In the genomic region with DNA sequence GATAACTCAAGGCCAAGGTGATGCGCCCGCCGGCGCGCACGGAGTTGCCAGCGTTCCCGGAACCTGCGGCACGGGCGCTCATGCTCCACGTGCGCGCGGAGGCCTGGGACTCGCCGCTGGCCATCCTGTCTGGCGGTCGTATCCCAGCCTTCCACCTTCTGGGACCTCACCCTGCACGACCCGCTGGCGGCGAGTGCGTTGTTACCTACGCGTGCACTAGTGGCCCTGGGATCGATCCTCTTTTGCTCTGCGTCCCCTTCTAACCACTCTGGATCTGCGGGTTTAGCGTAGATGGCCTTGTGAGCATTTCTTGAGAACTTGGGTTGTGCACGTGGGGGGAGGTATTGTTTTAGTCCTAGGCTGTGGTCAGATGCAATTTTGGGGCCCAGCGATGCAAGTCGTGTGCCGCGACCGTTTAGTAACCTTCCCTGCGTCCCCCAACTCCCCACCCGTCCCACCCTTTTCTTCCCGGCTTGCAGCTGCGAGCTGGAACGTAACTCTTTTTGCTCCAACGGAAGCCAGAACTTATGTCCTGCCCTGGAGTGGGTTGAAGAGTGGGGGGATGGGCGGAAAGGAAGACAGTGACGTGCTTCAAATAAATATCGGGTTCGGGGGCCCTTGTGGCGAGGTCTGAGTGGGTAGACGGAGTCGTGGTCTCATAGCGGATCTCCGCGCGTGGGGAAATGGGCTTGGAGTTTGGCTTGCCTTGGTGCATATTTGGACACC, we compare ENCODE assay signal across 8 mouse cellular contexts. TPM values are rescaled to one million over a fixed set of nuclear protein-coding genes. Genes with fewer than 3 reads are reported as not detected.
DNase-seq lines count a peak whose midpoint lies in the region; ATAC-seq and TF ChIP-seq lines count a peak whose summit lies in the region.

No protein-coding gene starts in this region.

- H3K36me3 ChIP-seq in kidney, embryonic 14.5 days (ENCODE audit: control insufficient read depth, insufficient read depth, low read length), result peaks cover 29% of the 10 kb centered on the region
- no peaks in the 10 kb centered on the region for H3K36me3 ChIP-seq in forebrain, embryonic 11.5 days (ENCODE audit: control insufficient read depth, insufficient read depth, low read length)
- H3K36me3 ChIP-seq in hindbrain, postnatal 0 days (ENCODE audit: insufficient read depth, low read length), result no peaks in the 10 kb centered on the region
- peaks cover 25% of the 10 kb centered on the region for H3K36me3 ChIP-seq in lung, embryonic 15.5 days

- peaks cover 23% of the 10 kb centered on the region for H3K4me1 ChIP-seq in kidney, embryonic 14.5 days (ENCODE audit: control insufficient read depth, insufficient read depth, low read length)
- peaks cover 10% of the 10 kb centered on the region; the same call in 1 of the 2 replicates for H3K4me1 ChIP-seq in forebrain, embryonic 11.5 days (replicated peaks; ENCODE audit: control insufficient read depth, insufficient read depth, low read length)
- H3K4me1 ChIP-seq in hindbrain, postnatal 0 days (ENCODE audit: insufficient read depth, low read length), result peaks cover 12% of the 10 kb centered on the region; the same call in 1 of the 2 replicates
- peaks cover 33% of the 10 kb centered on the region for H3K4me1 ChIP-seq in lung, embryonic 15.5 days

- H3K4me3 ChIP-seq in kidney, embryonic 14.5 days (ENCODE audit: low read length), result peak overlapping the region; percentile 89
- peak overlapping the region; percentile 81 for H3K4me3 ChIP-seq in forebrain, embryonic 11.5 days (ENCODE audit: low read depth, low read length)
- peak overlapping the region; percentile 77 for H3K4me3 ChIP-seq in hindbrain, postnatal 0 days (ENCODE audit: low read length)
- peak overlapping the region; percentile 69 for H3K4me3 ChIP-seq in lung, embryonic 15.5 days

- under 1% methylated on average over 53 of the region's 53 CpGs for WGBS in kidney, embryonic 14.5 days
- under 1% methylated on average over 53 of the region's 53 CpGs for WGBS in forebrain, embryonic 11.5 days
- WGBS in hindbrain, postnatal 0 days, result under 1% methylated on average over 53 of the region's 53 CpGs
- under 1% methylated on average over 53 of the region's 53 CpGs for WGBS in lung, embryonic 15.5 days

- ATAC-seq in kidney, embryonic 14.5 days (ENCODE audit: low FRiP score, low TSS enrichment), result peak; percentile 71
- ATAC-seq in forebrain, embryonic 11.5 days (replicated peaks; ENCODE audit: low FRiP score), result peak; percentile 57
- peak; percentile 67 for ATAC-seq in hindbrain, postnatal 0 days
- peak; percentile 50; the same call in 1 of the 2 replicates for ATAC-seq in lung, embryonic 15.5 days (ENCODE audit: borderline replicate concordance, extremely low read depth, low FRiP score, low TSS enrichment)

- peak overlapping the region; percentile 87 for H3K9ac ChIP-seq in kidney, embryonic 14.5 days (ENCODE audit: low read depth, low read length)
- peak overlapping the region; percentile 96 for H3K9ac ChIP-seq in forebrain, embryonic 11.5 days (ENCODE audit: low read length)
- peak overlapping the region; percentile 55 for H3K9ac ChIP-seq in hindbrain, postnatal 0 days (replicated peaks; ENCODE audit: low read length)
- peak overlapping the region; percentile 64 for H3K9ac ChIP-seq in lung, embryonic 15.5 days

- no peaks in the 10 kb centered on the region for H3K27me3 ChIP-seq in kidney, embryonic 14.5 days (ENCODE audit: control insufficient read depth, insufficient read depth, low read length)
- no peaks in the 10 kb centered on the region for H3K27me3 ChIP-seq in forebrain, embryonic 11.5 days (ENCODE audit: control insufficient read depth, insufficient read depth, low read length)
- H3K27me3 ChIP-seq in hindbrain, postnatal 0 days (ENCODE audit: insufficient read depth, low read length), result no peaks in the 10 kb centered on the region
- no peaks in the 10 kb centered on the region for H3K27me3 ChIP-seq in lung, embryonic 15.5 days

- no peak for DNase-seq in kidney, adult 18-20 months
- DNase-seq in adrenal gland, postnatal 25 days, result peak; percentile 27
- peak; percentile 77 for DNase-seq in forebrain, embryonic 11.5 days (ENCODE audit: low spot score)
- DNase-seq in hindbrain, postnatal 0 days (ENCODE audit: low spot score), result peak; percentile 31
- DNase-seq in ovary, adult 18-20 months (ENCODE audit: low spot score), result peak; percentile 11
- DNase-seq in urinary bladder, postnatal 25 days (ENCODE audit: low spot score), result peak; percentile 39

- TF ChIP-seq CTCF in hindbrain, postnatal 0 days (IDR thresholded peaks at IDR 0.05; ENCODE audit: low read depth), result no peak

- H3K4me2 ChIP-seq in kidney, embryonic 14.5 days (replicated peaks; ENCODE audit: low read depth, low read length), result peak overlapping the region; percentile 77
- H3K4me2 ChIP-seq in forebrain, embryonic 11.5 days (ENCODE audit: low read depth, low read length, severe bottlenecking), result peak overlapping the region; percentile 80
- peak overlapping the region; percentile 98 for H3K4me2 ChIP-seq in hindbrain, postnatal 0 days (ENCODE audit: low read depth, low read length)
- H3K4me2 ChIP-seq in lung, embryonic 15.5 days, result peak overlapping the region; percentile 70

- peak overlapping the region; percentile 75 for H3K27ac ChIP-seq in kidney, embryonic 14.5 days (ENCODE audit: low read depth, low read length)
- H3K27ac ChIP-seq in forebrain, embryonic 11.5 days (ENCODE audit: low read depth, low read length), result peak overlapping the region; percentile 82
- peak overlapping the region; percentile 55; the same call in 1 of the 2 replicates for H3K27ac ChIP-seq in hindbrain, postnatal 0 days
- peak overlapping the region; percentile 89 for H3K27ac ChIP-seq in lung, embryonic 15.5 days

- no peaks in the 10 kb centered on the region for H3K9me3 ChIP-seq in kidney, embryonic 14.5 days (ENCODE audit: control insufficient read depth, low read length)
- no peaks in the 10 kb centered on the region for H3K9me3 ChIP-seq in forebrain, embryonic 11.5 days (ENCODE audit: control insufficient read depth, low read length)
- no peaks in the 10 kb centered on the region for H3K9me3 ChIP-seq in hindbrain, postnatal 0 days (ENCODE audit: low read length)
- H3K9me3 ChIP-seq in lung, embryonic 15.5 days, result no peaks in the 10 kb centered on the region

RNA-seq across cellular contexts. Expression of a gene that starts 0.7 kb away (rescaled TPM):
- polyA plus RNA-seq in kidney, embryonic 14.5 days (2014; fragmentation: Nextera tagmentation; extraction: Ambion mirVana), result 146 and 192 TPM in 2 replicates
- 6.9 and 7.5 TPM in 2 replicates for total RNA-seq in adrenal gland, postnatal 25 days (2021)
- 255 and 266 TPM in 2 replicates for polyA plus RNA-seq in forebrain, embryonic 11.5 days (2014; fragmentation: Nextera tagmentation; extraction: Ambion mirVana)
- 17.5 and 21.3 TPM in 2 replicates for total RNA-seq in hindbrain, postnatal 0 days (2014; rRNA removed)
- 12.8 and 14.4 TPM in 2 replicates for polyA plus RNA-seq in hindbrain, postnatal 0 days (2015; fragmentation: Nextera tagmentation; extraction: Ambion mirVana)
- 149 and 157 TPM in 2 replicates for polyA plus RNA-seq in lung, embryonic 15.5 days (2015; fragmentation: Nextera tagmentation; extraction: Ambion mirVana)
